8 mouse cellular contexts compared by ENCODE assay signal in genomic region chr9:99243895-99244293, GRCm38 (mm10). TPM values are rescaled to one million over a fixed set of nuclear protein-coding genes. Genes with fewer than 3 reads are reported as not detected.
A peak's percentile ranks its signal among the peaks of the same experiment; 100 is the strongest.
DNase-seq lines count a peak whose midpoint lies in the region; ATAC-seq and TF ChIP-seq lines count a peak whose summit lies in the region.

No protein-coding gene starts in this region.

- no peaks in the 10 kb centered on the region for H3K27me3 ChIP-seq in heart, embryonic 13.5 days (replicated peaks)
- H3K27me3 ChIP-seq in ES-Bruce4 (ENCODE audit: control insufficient read depth, insufficient read depth, low read length, poor library complexity, severe bottlenecking), result no peaks in the 10 kb centered on the region
- no peaks in the 10 kb centered on the region for H3K27me3 ChIP-seq in erythroblast, embryonic 14.5 days (ENCODE audit: control insufficient read depth)
- no peaks in the 10 kb centered on the region for H3K27me3 ChIP-seq in limb, embryonic 15.5 days
- H3K27me3 ChIP-seq in stomach, embryonic 16.5 days (ENCODE audit: control insufficient read depth, insufficient read depth, low read length), result no peaks in the 10 kb centered on the region

- no peak for TF ChIP-seq POLR2A in ES-Bruce4 (IDR thresholded peaks at IDR 0.05; ENCODE audit: insufficient read depth, low read length)

- no peaks in the 10 kb centered on the region for H3K9me3 ChIP-seq in heart, embryonic 13.5 days
- H3K9me3 ChIP-seq in ES-Bruce4 (replicated peaks; ENCODE audit: control insufficient read depth, insufficient read depth, low read length, poor library complexity, severe bottlenecking), result peaks cover 4% of the 10 kb centered on the region; the same call in 1 of the 2 replicates
- no peaks in the 10 kb centered on the region for H3K9me3 ChIP-seq in erythroblast, embryonic 14.5 days (ENCODE audit: control insufficient read depth, low read length)
- H3K9me3 ChIP-seq in limb, embryonic 15.5 days, result no peaks in the 10 kb centered on the region
- H3K9me3 ChIP-seq in stomach, embryonic 16.5 days (replicated peaks; ENCODE audit: control insufficient read depth, low read length), result no peaks in the 10 kb centered on the region

- DNase-seq in heart, adult 8-10 months (ENCODE audit: low spot score), result no peak
- DNase-seq in cerebellum, adult 8-10 months, result no peak
- no peak for DNase-seq in Muller cell, postnatal 12 days (ENCODE audit: inconsistent ontology term)

- no peak for TF ChIP-seq EP300 in ES-Bruce4 (IDR thresholded peaks at IDR 0.05; ENCODE audit: insufficient read depth, low read depth, low read length)

- peaks cover 16% of the 10 kb centered on the region for H3K4me1 ChIP-seq in heart, embryonic 13.5 days
- no peaks in the 10 kb centered on the region for H3K4me1 ChIP-seq in ES-Bruce4 (ENCODE audit: control insufficient read depth, insufficient read depth, low read length)
- H3K4me1 ChIP-seq in erythroblast, embryonic 14.5 days (ENCODE audit: control insufficient read depth), result peaks cover 75% of the 10 kb centered on the region
- peaks cover 12% of the 10 kb centered on the region for H3K4me1 ChIP-seq in limb, embryonic 15.5 days
- peaks cover 10% of the 10 kb centered on the region; the same call in 1 of the 2 replicates for H3K4me1 ChIP-seq in stomach, embryonic 16.5 days (ENCODE audit: control insufficient read depth, insufficient read depth, low read length)

- peak overlapping the region; percentile 65 for H3K27ac ChIP-seq in heart, embryonic 13.5 days (replicated peaks)
- peak overlapping the region; percentile 5; the same call in 1 of the 2 replicates for H3K27ac ChIP-seq in ES-Bruce4 (ENCODE audit: insufficient read depth, low read length)
- no peak overlapping the region for H3K27ac ChIP-seq in limb, embryonic 15.5 days
- peak overlapping the region; percentile 66; the same call in 1 of the 2 replicates for H3K27ac ChIP-seq in stomach, embryonic 16.5 days (ENCODE audit: low read length)

- no peak for ATAC-seq in heart, embryonic 13.5 days (ENCODE audit: extremely low read depth, insufficient number of reproducible peaks, low FRiP score, low TSS enrichment)
- ATAC-seq in limb, embryonic 15.5 days (ENCODE audit: insufficient number of reproducible peaks, low FRiP score, low TSS enrichment, low read depth), result no peak
- ATAC-seq in stomach, embryonic 16.5 days (ENCODE audit: insufficient read depth, low FRiP score), result no peak

- no peak for TF ChIP-seq CTCF in ES-Bruce4 (IDR thresholded peaks at IDR 0.05; ENCODE audit: low read depth, low read length)

- peak overlapping the region; percentile 87 for H3K9ac ChIP-seq in heart, embryonic 13.5 days
- peak overlapping the region; percentile 25 for H3K9ac ChIP-seq in ES-Bruce4 (ENCODE audit: low read depth, poor library complexity, severe bottlenecking)
- peak overlapping the region; percentile 72; the same call in 1 of the 2 replicates for H3K9ac ChIP-seq in limb, embryonic 15.5 days
- peak overlapping the region; percentile 84 for H3K9ac ChIP-seq in stomach, embryonic 16.5 days (ENCODE audit: low read length)

- peak overlapping the region; percentile 86 for H3K4me2 ChIP-seq in heart, embryonic 13.5 days
- H3K4me2 ChIP-seq in limb, embryonic 15.5 days, result peak overlapping the region; percentile 70
- peak overlapping the region; percentile 81 for H3K4me2 ChIP-seq in stomach, embryonic 16.5 days (ENCODE audit: low read depth, low read length)

- H3K4me3 ChIP-seq in heart, embryonic 13.5 days, result peak overlapping the region; percentile 97
- H3K4me3 ChIP-seq in ES-Bruce4 (ENCODE audit: low read depth, low read length), result peak overlapping the region; percentile 90
- H3K4me3 ChIP-seq in erythroblast, embryonic 14.5 days (replicated peaks), result peak overlapping the region; percentile 85
- peak overlapping the region; percentile 89 for H3K4me3 ChIP-seq in limb, embryonic 15.5 days
- H3K4me3 ChIP-seq in stomach, embryonic 16.5 days (replicated peaks; ENCODE audit: low read length), result peak overlapping the region; percentile 92

- H3K36me3 ChIP-seq in heart, embryonic 13.5 days, result no peaks in the 10 kb centered on the region; the same call in 1 of the 2 replicates
- peaks cover 6% of the 10 kb centered on the region; the same call in 1 of the 2 replicates for H3K36me3 ChIP-seq in ES-Bruce4 (ENCODE audit: control insufficient read depth, insufficient read depth, low read length, poor library complexity, severe bottlenecking)
- peaks cover 43% of the 10 kb centered on the region for H3K36me3 ChIP-seq in erythroblast, embryonic 14.5 days (ENCODE audit: control insufficient read depth)
- 0 out of 2 replicates have a peak, but pooled peaks cover 4% of the 10 kb centered on the region for H3K36me3 ChIP-seq in limb, embryonic 15.5 days
- H3K36me3 ChIP-seq in stomach, embryonic 16.5 days (ENCODE audit: control insufficient read depth, insufficient read depth, low read length), result 0 out of 2 replicates have a peak, but pooled peaks cover 3% of the 10 kb centered on the region

- 3% methylated on average over 10 of the region's 10 CpGs for WGBS in heart, embryonic 13.5 days
- 4% methylated on average over 10 of the region's 10 CpGs for WGBS in limb, embryonic 15.5 days
- 2% methylated on average over 10 of the region's 10 CpGs for WGBS in stomach, embryonic 16.5 days

RNA-seq across cellular contexts. Expression of gene Cep70, which starts 0.7 kb away (rescaled TPM):
- polyA plus RNA-seq in heart, embryonic 13.5 days (2015; fragmentation: Nextera tagmentation; extraction: Ambion mirVana), result 21.2 and 24.5 TPM in 2 replicates
- 10 to 100 TPM in 1 of 4 experiments, 1 to 10 TPM in 3; 5.4 to 12.6 (median 6.7) TPM for total RNA-seq in heart, adult 8-10 months (2022)
- 51.6 and 51.7 TPM in 2 replicates for polyA plus RNA-seq in ES-Bruce4 (2011; ENCODE audit: insufficient read depth, insufficient read length, low read depth, missing spikeins)
- polyA plus RNA-seq in erythroblast, embryonic 14.5 days (2012), result 0.19 and 0.29 TPM in 2 replicates
- 22.8 and 22.9 TPM in 2 replicates for polyA plus RNA-seq in limb, embryonic 15.5 days (2015; fragmentation: Nextera tagmentation; extraction: Ambion mirVana)
- polyA plus RNA-seq in stomach, embryonic 16.5 days (2015; fragmentation: Nextera tagmentation; extraction: Ambion mirVana), result 23.9 and 29.3 TPM in 2 replicates

RNA-seq across cellular contexts. Expression of gene Faiml, which starts 6.9 kb away (rescaled TPM):
- polyA plus RNA-seq in heart, embryonic 13.5 days (2015; fragmentation: Nextera tagmentation; extraction: Ambion mirVana), result not detected in 2 replicates
- total RNA-seq in heart, adult 8-10 months (2022), result not detected
- polyA plus RNA-seq in ES-Bruce4 (2011; ENCODE audit: insufficient read depth, insufficient read length, low read depth, missing spikeins), result not detected in 2 replicates
- not detected in 2 replicates for polyA plus RNA-seq in erythroblast, embryonic 14.5 days (2012)
- not detected in 2 replicates for polyA plus RNA-seq in limb, embryonic 15.5 days (2015; fragmentation: Nextera tagmentation; extraction: Ambion mirVana)
- polyA plus RNA-seq in stomach, embryonic 16.5 days (2015; fragmentation: Nextera tagmentation; extraction: Ambion mirVana), result not detected in 2 replicates

Comparison
In these comparisons a context has a peak if more than half of its experiments do, and no peak if none do; other contexts are left out.
1. H3K9ac ChIP-seq: peak in every context shown above with its lines; median percentile 87 in heart, embryonic 13.5 days; 84 in stomach, embryonic 16.5 days; 72 in limb, embryonic 15.5 days; 25 in ES-Bruce4.
2. RNA of gene Cep70, which starts 0.7 kb away (polyA plus RNA-seq): 51.6 to 51.7 TPM in ES-Bruce4, 23.9 to 29.3 TPM in stomach, embryonic 16.5 days, 22.8 to 22.9 TPM in limb, embryonic 15.5 days and 21.2 to 24.5 TPM in heart, embryonic 13.5 days; 0.19 to 0.29 TPM in erythroblast, embryonic 14.5 days; every median in the first group is over 10 times any median in the second.
3. Peak in every context shown above with its lines, with median percentiles within 50 percentile points of each other: H3K4me2 ChIP-seq and H3K4me3 ChIP-seq.